Mouse (Mus musculus): Measurements from ENCODE around the gene Idnk. TPM values are rescaled to one million over a fixed set of nuclear protein-coding genes. Genes with fewer than 3 reads are reported as not detected.

Gene Idnk
- polyA plus RNA-seq, 1 experiment from 2014 or later = 62.0 TPM

GRCm38 (mm10) chr13:58181607-58182551 is 24.4 kb downstream of the Idnk start:
- H3K27me3 ChIP-seq = no peaks in the 10 kb centered on the region
- H3K9ac ChIP-seq = no peak overlapping the region
- no peak overlapping the region for H3K4me2 ChIP-seq (replicated peaks)
- no peaks in the 10 kb centered on the region for H3K9me3 ChIP-seq (replicated peaks)
- H3K4me1 ChIP-seq = no peaks in the 10 kb centered on the region
- no peak overlapping the region for H3K4me3 ChIP-seq
- peaks cover 55% of the 10 kb centered on the region for H3K36me3 ChIP-seq
- no peak overlapping the region for H3K27ac ChIP-seq
- ATAC-seq (ENCODE audit: low FRiP score) = no peak
- 91% methylated on average over 14 of the region's 14 CpGs for WGBS

- Histone ChIP-seq H3K36me3 (peaks cover 43% of the 10 kb centered on the region), H3K4me3 (no peak overlapping the region), H3K4me1 (no peaks in the 10 kb centered on the region), H3K4me2 (replicated peaks) (no peak overlapping the region), H3K27me3 (no peaks in the 10 kb centered on the region), H3K27ac (no peak overlapping the region), H3K9me3 (replicated peaks) (no peaks in the 10 kb centered on the region), H3K9ac (no peak overlapping the region)
- ATAC-seq (ENCODE audit: low FRiP score) = no peak
- 93% methylated on average over 3 of the region's 3 CpGs for WGBS
Measured at GRCm38 (mm10) chr13:58184111-58184510, 26.7 kb downstream of the Idnk start.

- Histone ChIP-seq H3K4me3 (no peak overlapping the region), H3K9me3 (replicated peaks) (no peaks in the 10 kb centered on the region), H3K36me3 (peaks cover 41% of the 10 kb centered on the region), H3K27ac (no peak overlapping the region), H3K27me3 (no peaks in the 10 kb centered on the region), H3K4me1 (no peaks in the 10 kb centered on the region), H3K4me2 (replicated peaks) (no peak overlapping the region), H3K9ac (no peak overlapping the region)
- WGBS = 89% methylated on average over 8 of the region's 8 CpGs
- no peak for ATAC-seq (ENCODE audit: low FRiP score)
Measured at GRCm38 (mm10) chr13:58186281-58186680, 28.8 kb downstream of the Idnk start.

- no peak overlapping the region for H3K9ac ChIP-seq
- H3K9me3 ChIP-seq (replicated peaks) = no peaks in the 10 kb centered on the region
- H3K4me2 ChIP-seq (replicated peaks) = no peak overlapping the region
- H3K27ac ChIP-seq = no peak overlapping the region
- no peaks in the 10 kb centered on the region for H3K4me1 ChIP-seq
- no peaks in the 10 kb centered on the region for H3K27me3 ChIP-seq
- ATAC-seq (ENCODE audit: low FRiP score) = no peak
- no peak overlapping the region for H3K4me3 ChIP-seq
- H3K36me3 ChIP-seq = peaks cover 45% of the 10 kb centered on the region
- WGBS = 81% methylated on average over 3 of the region's 3 CpGs
Measured at GRCm38 (mm10) chr13:58187751-58188150, 30.3 kb downstream of the Idnk start.

- no peak overlapping the region for H3K4me2 ChIP-seq (replicated peaks)
- no peak overlapping the region for H3K4me3 ChIP-seq
- H3K36me3 ChIP-seq = peaks cover 44% of the 10 kb centered on the region
- H3K27ac ChIP-seq = no peak overlapping the region
- H3K9ac ChIP-seq = no peak overlapping the region
- no peaks in the 10 kb centered on the region for H3K27me3 ChIP-seq
- ATAC-seq (ENCODE audit: low FRiP score) = no peak; the same call in 1 of the 2 replicates
- 63% methylated on average over 4 of the region's 4 CpGs for whole genome bisulfite sequencing
- no peaks in the 10 kb centered on the region for H3K4me1 ChIP-seq
- H3K9me3 ChIP-seq (replicated peaks) = no peaks in the 10 kb centered on the region
Measured at GRCm38 (mm10) chr13:58188412-58188811, 31.0 kb downstream of the Idnk start.

- H3K4me2 ChIP-seq (replicated peaks) = no peak overlapping the region
- no peak overlapping the region for H3K9ac ChIP-seq
- no peaks in the 10 kb centered on the region for H3K9me3 ChIP-seq (replicated peaks)
- H3K4me1 ChIP-seq = no peaks in the 10 kb centered on the region
- no peak overlapping the region for H3K27ac ChIP-seq
- H3K36me3 ChIP-seq = peaks cover 44% of the 10 kb centered on the region
- no peaks in the 10 kb centered on the region for H3K27me3 ChIP-seq
- no peak for ATAC-seq (ENCODE audit: low FRiP score)
- 87% methylated on average over 5 of the region's 5 CpGs for WGBS
- no peak overlapping the region for H3K4me3 ChIP-seq
Measured at GRCm38 (mm10) chr13:58189473-58189872, 32.0 kb downstream of the Idnk start.

- H3K27me3 ChIP-seq = no peaks in the 10 kb centered on the region
- no peaks in the 10 kb centered on the region for H3K9me3 ChIP-seq (replicated peaks)
- H3K9ac ChIP-seq = no peak overlapping the region
- H3K27ac ChIP-seq = no peak overlapping the region
- WGBS = 97% methylated on average over 14 of the region's 14 CpGs
- H3K4me2 ChIP-seq (replicated peaks) = no peak overlapping the region
- no peak overlapping the region for H3K4me3 ChIP-seq
- no peak for ATAC-seq (ENCODE audit: low FRiP score)
- H3K36me3 ChIP-seq = peaks cover 53% of the 10 kb centered on the region
- H3K4me1 ChIP-seq = no peaks in the 10 kb centered on the region
Measured at GRCm38 (mm10) chr13:58191516-58191915, 34.1 kb downstream of the Idnk start.

GRCm38 (mm10) chr13:58192146-58192545 is 34.7 kb downstream of the Idnk start:
- H3K9ac ChIP-seq = no peak overlapping the region
- WGBS = 93% methylated on average over 6 of the region's 6 CpGs
- H3K4me2 ChIP-seq (replicated peaks) = no peak overlapping the region
- no peaks in the 10 kb centered on the region for H3K27me3 ChIP-seq
- H3K27ac ChIP-seq = no peak overlapping the region
- no peak overlapping the region for H3K4me3 ChIP-seq
- ATAC-seq (ENCODE audit: low FRiP score) = no peak
- H3K4me1 ChIP-seq = no peaks in the 10 kb centered on the region
- no peaks in the 10 kb centered on the region for H3K9me3 ChIP-seq (replicated peaks)
- peaks cover 49% of the 10 kb centered on the region for H3K36me3 ChIP-seq

GRCm38 (mm10) chr13:58193221-58193620 is 35.8 kb downstream of the Idnk start:
- 98% methylated on average over 3 of the region's 3 CpGs for WGBS
- no peak overlapping the region for H3K4me2 ChIP-seq (replicated peaks)
- no peaks in the 10 kb centered on the region for H3K27me3 ChIP-seq
- H3K9me3 ChIP-seq (replicated peaks) = no peaks in the 10 kb centered on the region
- H3K36me3 ChIP-seq = peaks cover 56% of the 10 kb centered on the region
- no peak overlapping the region for H3K9ac ChIP-seq
- ATAC-seq (ENCODE audit: low FRiP score) = no peak
- H3K4me3 ChIP-seq = no peak overlapping the region
- H3K4me1 ChIP-seq = no peaks in the 10 kb centered on the region
- no peak overlapping the region for H3K27ac ChIP-seq

GRCm38 (mm10) chr13:58194908-58195307 is 37.5 kb downstream of the Idnk start:
- no peaks in the 10 kb centered on the region for H3K27me3 ChIP-seq
- no peak overlapping the region for H3K4me3 ChIP-seq
- H3K27ac ChIP-seq = no peak overlapping the region
- 0 out of 2 replicates have a peak, but pooled peaks cover 4% of the 10 kb centered on the region for H3K4me1 ChIP-seq
- H3K9ac ChIP-seq = no peak overlapping the region
- WGBS = 87% methylated on average over 3 of the region's 3 CpGs
- H3K36me3 ChIP-seq = peaks cover 49% of the 10 kb centered on the region
- H3K4me2 ChIP-seq (replicated peaks) = no peak overlapping the region
- no peaks in the 10 kb centered on the region for H3K9me3 ChIP-seq (replicated peaks)
- no peak for ATAC-seq (ENCODE audit: low FRiP score)

- Histone ChIP-seq H3K9ac (no peak overlapping the region), H3K27me3 (no peaks in the 10 kb centered on the region), H3K27ac (no peak overlapping the region), H3K4me1 (0 out of 2 replicates have a peak, but pooled peaks cover 4% of the 10 kb centered on the region), H3K4me2 (replicated peaks) (no peak overlapping the region), H3K36me3 (peaks cover 28% of the 10 kb centered on the region), H3K9me3 (replicated peaks) (no peaks in the 10 kb centered on the region), H3K4me3 (no peak overlapping the region)
- no peak for ATAC-seq (ENCODE audit: low FRiP score)
- WGBS = 76% methylated on average over 3 of the region's 3 CpGs
Measured at GRCm38 (mm10) chr13:58197211-58197610, 39.8 kb downstream of the Idnk start.

GRCm38 (mm10) chr13:58197981-58198640 is 40.7 kb downstream of the Idnk start:
- no peaks in the 10 kb centered on the region for H3K27me3 ChIP-seq
- WGBS = 92% methylated on average over 7 of the region's 7 CpGs
- no peak overlapping the region for H3K4me3 ChIP-seq
- peaks cover 23% of the 10 kb centered on the region for H3K36me3 ChIP-seq
- H3K4me1 ChIP-seq = 0 out of 2 replicates have a peak, but pooled peaks cover 4% of the 10 kb centered on the region
- no peaks in the 10 kb centered on the region for H3K9me3 ChIP-seq (replicated peaks)
- no peak overlapping the region for H3K4me2 ChIP-seq (replicated peaks)
- H3K9ac ChIP-seq = no peak overlapping the region
- no peak for ATAC-seq (ENCODE audit: low FRiP score)
- no peak overlapping the region for H3K27ac ChIP-seq

Data from hindbrain, embryonic 12.5 days (tissue).